Mouse (Mus musculus): ENCODE results near the gene Grid1.

Grid1 gene

DNA sequence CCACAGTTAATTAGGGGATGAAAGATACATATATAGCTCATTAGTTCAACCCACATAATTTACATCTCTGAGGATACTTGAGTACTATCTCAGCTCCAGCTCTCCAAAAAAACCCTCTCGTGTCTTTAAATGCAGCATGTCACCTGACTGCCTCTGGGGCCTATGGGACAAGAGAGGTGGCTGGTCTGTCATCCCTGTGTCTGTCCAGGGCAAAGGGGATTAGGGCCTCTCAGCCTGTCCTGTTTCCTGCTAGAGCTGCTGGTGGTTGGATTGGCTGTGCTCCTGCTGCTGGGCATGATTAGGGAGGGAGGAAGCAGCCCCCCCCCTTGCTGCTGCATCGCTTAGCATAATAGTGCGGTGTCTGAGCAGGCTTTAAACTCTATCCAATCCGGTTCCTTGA, 88.9 kb downstream of the Grid1 start:
- in situ Hi-C loops (cut with MboI, MseI), result no loop called here

DNA sequence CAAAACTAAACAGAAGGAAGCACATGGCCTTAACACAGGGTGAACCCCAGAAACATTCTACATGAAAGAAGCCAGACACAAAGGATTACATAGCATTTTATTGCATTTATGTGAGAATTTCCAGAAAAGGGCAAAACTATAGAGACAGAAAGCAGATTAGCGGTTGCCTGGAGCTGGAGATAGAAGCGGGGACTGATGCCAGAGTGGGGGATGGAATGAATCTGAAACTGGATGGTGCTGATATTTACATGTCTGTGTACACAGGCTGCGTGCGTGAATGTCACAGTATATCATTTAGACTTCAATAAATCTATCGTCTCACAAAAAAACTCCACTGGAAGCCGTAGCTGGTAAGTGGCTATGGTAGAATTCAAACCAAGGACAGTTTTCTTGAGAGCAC, 96.4 kb downstream of the Grid1 start:
- in situ Hi-C loops (cut with MboI, MseI), result no loop called here

DNA sequence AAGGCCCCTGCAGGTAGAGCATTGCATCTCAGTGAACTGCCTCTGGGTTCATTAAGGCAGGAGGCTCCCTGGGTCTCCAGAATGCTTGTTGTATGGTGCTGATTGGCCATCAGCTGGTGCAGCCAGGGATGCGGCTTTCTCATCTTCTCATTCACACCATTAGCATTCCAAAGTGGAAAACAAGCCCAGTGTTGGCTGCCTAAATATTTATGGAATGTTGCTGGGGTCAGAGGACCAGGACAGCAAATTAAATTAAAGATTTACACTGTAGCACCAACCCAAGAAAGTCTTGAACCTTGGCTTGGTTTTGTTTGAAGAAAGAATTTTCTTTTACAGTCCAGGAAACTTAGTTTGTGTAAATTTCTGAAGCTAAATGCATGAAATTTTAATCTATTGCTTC, 97.2 kb downstream of the Grid1 start:
- in situ Hi-C loops (cut with MboI, MseI), result no loop called here

DNA sequence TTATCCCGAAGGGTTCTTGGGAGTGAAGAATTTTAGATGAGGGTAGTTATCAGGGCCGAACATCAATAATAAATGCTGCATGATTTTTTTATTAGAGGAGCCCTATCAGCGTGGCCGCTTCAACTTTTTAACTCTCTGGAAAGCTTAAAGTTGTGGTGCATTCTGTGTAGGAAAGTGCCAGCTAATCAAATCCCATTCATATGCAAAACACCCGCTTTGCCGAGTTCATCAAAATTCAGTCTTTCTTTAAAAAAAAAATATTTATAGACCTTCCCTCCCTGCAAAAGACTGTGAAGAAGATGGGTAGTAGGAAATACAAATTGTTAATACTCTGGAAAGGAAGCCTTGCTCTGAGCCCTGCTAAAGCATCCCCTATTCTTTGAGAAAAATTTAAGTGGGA, 99.3 kb downstream of the Grid1 start:
- in situ Hi-C loops (cut with MboI, MseI), result no loop called here

DNA sequence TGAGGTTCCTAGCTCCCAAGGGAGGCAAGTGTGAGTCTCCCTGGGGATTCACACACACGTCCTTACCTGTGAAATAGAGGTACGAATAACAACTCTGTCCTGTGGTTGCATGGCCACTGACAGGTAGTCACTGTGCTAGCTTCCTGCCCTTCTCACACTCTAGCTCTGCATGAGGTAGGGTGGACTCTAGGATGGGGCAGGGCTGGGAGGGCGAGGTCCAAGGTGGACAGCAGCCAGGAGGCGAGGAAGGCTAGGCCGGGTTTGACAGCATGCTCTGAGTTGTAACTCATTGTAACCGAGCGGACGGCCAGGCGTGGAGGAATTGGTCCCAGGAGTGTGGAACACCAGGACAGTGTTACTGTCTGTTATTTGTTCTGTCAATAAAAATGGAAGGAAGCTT, 101.4 kb downstream of the Grid1 start:
- in situ Hi-C loops (cut with MboI, MseI), result no loop called here

DNA sequence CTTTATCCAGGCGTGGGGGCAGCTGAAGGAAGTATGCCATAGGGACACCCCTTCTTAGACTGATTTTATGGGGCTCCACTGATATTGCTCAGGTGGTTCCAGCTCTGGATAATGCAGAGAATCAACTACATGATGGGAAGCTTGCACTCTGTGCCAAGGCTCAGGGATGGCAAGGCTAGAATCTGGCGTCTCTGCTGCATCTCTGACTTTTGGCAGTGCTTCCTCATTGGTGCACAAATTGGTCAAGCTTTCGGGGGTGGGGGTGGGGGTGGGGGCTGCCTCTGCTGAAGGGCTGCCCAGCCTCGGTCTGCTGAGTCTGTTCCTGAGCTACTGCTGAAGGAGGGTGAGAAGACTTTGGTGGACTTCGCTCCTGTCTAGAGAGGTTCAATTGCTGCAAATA, 105.1 kb downstream of the Grid1 start:
- in situ Hi-C loops (cut with MboI, MseI), result no loop called here

DNA sequence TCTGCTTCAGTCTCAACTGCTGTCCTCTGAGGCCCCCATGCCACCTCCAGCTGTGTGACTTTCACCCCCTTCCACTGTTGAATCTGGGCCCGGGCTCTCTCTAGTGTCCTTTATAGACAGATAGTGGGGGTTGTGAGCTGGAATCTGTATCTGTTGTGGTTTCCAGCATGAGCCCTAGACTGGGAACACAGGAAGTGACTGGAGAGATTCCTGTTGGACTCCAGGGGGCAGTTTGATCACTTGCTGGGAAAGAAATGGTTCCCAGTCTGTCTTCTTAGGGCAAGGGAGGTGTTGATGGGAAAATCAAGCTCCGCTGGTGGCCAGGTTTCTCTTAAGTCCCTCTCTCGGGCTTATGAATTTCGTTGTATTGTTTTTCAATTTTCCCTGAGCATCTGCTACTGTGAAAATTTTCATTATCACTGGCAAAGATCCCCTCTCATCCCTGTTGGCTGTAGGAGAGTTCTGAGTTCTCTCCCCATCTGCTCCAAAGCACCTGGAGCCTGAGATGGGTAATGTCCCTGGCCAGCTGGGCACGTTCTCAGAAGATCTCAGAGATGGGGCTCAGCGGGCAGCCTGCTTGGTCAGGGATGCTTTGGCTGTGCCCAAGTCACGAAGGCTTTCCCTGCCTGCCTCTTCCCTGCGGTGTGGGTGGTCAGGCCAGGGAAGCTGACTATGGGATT, 110.3 kb downstream of the Grid1 start:
- in situ Hi-C loops (cut with MboI, MseI), result no loop called here

DNA sequence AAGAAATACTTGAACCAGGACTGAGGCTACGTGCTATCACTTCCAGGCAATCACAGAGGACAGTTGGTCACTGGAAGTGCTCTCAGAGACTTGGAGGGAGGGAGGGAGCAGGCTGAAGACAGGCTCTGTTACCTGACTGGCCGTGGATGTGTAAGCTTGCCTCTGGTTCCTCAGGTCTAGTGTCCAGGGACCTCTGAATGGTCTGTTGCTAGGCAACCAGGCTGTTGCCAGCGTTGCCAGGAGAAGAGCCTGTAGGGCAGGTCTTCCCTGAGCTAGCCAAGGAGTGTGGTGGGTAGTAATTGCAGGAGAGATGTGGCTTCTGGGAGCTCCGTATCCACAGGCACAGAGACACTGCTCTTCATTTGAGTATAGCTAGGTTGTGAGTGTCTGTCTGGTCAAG, 113.3 kb downstream of the Grid1 start:
- in situ Hi-C loops (cut with MboI, MseI), result no loop called here

DNA sequence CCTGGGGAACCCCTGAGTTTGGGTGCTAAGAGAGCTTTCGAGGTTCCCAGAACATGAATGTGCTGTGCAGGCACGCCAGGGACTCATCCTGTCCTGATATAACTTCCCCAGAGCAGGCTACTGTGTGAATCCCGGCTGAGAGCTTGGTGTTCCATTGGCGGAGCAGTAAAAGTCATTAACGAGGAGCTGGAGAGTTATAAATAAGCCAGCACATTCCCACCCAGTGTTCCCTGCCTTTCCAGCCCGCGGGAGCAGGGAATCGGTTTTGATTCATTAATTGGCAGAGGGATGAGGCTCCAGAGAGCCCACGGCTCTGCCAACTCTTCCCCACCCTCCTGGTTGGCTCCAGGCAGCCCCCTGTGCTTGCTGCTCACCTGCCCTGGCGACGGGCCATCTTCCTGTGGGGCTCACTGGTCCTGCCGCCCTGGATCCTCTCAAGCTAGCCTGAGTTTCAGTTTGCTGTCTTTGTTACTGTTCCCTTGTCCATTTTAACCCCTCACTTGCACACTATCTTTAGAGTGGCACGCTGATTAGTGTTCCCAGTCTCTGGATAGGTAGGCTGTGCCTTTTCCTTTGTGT, 116.4 kb downstream of the Grid1 start:
- in situ Hi-C loops (cut with MboI, MseI), result no loop called here

DNA sequence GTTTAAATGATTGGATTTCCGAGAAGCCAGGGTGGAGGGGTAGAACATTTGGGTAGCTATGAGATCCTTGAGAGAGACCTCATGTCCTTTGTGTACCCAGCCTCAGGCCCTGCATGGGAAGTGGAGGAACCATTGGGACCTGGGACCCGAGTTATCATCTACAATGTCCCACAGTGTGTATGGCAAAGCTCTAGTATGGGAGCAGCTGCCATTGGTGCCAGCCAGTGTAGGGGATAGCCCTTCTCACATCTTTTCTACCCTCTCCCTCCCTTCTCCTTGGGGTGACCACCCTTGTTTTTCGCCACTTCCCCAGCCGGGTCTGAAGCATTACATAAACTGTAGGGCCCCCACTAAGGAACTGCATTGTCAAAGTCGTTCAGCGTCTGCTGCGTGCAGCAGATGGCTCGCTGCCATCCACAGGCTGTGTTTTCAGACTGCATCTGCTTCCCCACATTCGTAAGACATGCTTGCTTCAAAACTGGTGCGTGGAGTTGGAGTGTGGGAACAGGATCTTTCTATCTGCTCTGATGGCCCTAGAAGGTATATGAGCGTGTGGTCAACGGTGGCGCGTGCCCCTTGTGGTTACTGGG, 124.6 kb downstream of the Grid1 start:
- in situ Hi-C loops (cut with MboI, MseI), result no loop called here

DNA sequence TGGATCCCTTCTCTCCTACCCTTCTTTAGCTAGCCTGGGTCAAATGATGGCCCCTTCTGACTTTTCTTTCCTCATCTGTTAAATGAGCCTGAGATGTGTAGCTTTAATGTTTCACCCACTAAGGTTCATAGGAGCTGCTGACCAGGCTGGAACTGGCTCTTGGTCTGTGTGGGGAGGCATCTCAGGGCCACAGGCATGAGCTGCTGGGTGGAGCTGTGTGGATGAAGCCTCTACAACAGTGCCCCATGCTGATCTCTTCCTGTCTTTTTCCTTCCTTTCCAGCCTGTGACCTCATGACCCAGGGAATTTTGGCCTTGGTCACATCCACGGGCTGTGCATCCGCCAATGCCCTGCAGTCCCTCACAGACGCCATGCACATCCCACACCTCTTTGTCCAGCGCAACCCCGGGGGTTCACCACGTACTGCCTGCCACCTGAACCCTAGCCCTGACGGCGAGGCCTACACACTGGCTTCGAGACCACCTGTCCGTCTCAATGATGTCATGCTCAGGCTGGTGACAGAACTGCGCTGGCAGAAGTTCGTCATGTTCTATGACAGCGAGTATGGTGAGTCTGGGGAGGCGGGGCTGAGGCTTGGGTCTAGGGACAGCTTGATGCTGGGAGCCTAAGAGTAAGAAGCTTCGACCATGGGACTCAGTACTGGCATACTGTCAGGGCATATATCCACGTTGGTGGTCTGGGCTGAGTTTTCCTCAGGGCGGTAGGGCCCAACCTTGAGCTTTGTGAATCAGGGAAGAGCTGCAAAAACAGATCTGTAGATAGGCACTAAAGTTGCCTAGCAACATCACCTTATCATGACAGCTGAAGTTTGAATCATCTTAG, 125.8 kb downstream of the Grid1 start:
- in situ Hi-C loops (cut with MboI, MseI), result no loop called here

DNA sequence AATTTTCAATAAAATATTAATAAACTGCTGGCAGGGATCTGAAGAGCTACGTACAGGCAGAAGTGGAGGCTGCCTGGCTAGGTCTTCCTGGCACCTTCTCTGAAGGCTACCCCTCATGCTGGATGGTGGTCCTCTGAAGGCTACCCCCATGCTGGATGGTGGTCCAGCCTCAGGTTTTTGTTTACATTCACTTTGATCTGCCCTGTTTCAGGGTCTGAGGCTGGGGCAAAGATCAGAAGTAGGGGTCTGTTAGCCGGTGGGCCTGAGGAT, 126.3 kb downstream of the Grid1 start:
- in situ Hi-C loops (cut with MboI, MseI), result no loop called here

DNA sequence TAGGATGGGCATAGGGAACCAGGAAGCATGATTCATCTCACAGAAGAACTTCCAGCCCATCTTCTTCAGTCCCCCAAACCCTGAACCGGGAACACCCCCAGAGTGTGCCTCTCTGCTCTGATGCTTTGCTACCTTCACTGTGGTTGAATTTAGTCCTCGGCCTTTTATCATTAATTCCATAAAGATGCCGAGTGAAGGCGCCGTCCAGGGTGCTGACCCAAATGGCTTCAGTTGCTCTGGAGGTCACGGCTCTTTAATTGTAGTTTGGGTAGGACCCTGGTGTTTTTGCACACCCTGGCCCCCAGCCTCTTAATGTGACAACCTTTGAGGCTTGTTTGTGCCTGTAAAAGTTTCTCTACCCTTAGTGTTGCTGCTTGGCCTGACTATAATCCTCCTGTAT, 128.3 kb downstream of the Grid1 start:
- in situ Hi-C loops (cut with MboI, MseI), result no loop called here

DNA sequence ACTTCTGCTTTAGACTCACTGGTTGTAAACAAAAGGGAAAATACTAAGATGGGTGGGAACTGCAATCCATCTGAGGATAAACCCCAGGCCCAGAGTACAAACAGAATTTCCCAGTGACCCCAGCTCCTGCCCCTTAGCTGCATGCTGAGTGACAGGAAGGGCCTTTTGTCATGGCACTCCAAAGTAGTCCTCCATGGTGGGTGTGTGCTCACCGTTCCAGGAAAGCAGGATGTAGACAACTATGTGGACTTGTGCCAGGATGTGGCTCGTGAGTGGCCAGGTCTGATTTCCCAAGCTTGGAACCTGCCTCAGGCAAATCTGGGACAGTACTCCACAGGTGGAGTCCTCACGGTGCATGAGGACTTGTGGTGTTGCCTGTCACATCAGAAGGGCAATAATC, 132.4 kb downstream of the Grid1 start:
- in situ Hi-C loops (cut with MboI, MseI), result no loop called here

DNA sequence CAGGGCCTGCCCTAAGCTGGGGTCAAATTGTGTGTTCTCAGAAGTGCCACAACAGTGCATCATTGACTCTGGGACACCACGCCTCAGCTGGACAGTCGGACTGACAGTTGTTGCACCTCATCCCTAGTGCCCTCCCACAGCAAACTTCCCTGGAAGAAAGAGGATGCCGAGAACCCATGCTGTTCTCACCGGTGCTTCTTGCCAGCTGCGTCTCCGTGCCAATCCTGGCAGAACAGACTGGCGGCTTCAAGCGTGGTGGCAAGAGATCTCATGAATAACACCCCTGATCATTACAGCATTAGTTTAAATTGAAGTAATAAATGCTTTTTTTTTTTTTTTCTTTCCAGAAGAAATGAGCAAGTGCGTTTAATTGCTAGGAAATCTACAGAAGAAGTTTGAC, 133.7 kb downstream of the Grid1 start:
- in situ Hi-C loops (cut with MboI, MseI), result no loop called here

DNA sequence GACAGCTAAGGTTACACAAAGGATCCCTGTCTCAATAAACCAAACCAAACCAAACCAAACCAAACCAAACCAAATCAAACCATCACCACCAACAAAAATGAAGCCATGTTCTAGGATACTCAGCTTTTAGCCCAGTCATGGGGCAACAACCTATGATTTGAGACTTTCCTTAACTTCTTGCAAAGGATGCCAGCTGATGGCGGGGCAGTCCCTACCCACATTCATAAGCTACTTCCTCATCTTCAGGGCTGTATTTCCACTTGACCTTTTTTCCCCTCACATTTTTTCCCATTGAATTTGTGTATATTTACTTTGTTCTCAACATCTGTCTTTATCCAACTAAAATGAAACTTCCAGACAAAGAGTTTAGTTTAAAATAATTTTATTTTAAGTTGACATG, 135.8 kb downstream of the Grid1 start:
- in situ Hi-C loops (cut with MboI, MseI), result no loop called here

DNA sequence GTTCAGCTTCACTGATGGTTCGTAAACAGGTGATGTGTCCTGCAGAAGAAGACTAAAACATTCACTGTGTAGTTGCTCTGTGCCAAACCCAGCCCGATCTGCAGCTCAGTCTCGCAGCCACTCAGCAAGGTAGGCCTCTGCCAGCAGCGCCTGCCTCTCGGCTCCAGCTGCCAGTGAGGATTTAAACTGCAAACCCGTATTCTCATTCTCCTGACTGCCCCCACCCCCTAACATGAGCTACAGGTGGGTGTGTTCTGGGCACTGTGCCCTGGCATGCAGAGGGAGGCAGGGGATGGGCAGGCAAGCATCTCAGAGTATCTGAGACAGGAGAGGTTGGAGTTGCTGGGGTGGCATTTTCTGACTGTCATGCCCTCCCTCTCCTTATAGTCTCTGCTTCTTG, 140.3 kb downstream of the Grid1 start:
- in situ Hi-C loops (cut with MboI, MseI), result no loop called here

DNA sequence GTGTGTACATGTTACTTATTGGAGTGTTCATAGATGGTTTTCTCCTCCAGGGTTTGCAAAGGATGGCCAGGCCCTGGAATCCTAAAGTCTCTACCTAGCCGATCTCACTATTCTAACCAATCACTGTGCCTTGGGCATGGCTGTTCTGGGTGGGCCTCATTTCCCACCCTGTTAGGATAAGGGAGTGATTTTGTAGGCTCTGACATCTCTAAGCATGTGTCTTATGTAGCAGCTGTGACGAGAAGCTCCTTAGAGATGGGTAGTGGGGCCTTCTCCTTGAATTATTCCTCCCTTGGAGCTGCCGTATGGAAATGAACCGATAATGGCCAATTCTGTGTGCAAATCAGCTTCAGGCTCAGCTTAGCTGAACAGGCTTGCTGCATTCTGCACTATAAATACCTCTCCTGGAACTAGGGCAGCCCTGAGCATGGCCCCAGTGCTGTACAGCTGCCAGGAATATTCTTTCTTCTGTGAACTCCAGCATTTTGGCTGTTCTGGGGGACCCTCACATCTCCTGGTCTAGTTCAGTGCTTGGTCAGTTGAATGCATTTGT, 143.8 kb downstream of the Grid1 start:
- in situ Hi-C loops (cut with MboI, MseI), result no loop called here

DNA sequence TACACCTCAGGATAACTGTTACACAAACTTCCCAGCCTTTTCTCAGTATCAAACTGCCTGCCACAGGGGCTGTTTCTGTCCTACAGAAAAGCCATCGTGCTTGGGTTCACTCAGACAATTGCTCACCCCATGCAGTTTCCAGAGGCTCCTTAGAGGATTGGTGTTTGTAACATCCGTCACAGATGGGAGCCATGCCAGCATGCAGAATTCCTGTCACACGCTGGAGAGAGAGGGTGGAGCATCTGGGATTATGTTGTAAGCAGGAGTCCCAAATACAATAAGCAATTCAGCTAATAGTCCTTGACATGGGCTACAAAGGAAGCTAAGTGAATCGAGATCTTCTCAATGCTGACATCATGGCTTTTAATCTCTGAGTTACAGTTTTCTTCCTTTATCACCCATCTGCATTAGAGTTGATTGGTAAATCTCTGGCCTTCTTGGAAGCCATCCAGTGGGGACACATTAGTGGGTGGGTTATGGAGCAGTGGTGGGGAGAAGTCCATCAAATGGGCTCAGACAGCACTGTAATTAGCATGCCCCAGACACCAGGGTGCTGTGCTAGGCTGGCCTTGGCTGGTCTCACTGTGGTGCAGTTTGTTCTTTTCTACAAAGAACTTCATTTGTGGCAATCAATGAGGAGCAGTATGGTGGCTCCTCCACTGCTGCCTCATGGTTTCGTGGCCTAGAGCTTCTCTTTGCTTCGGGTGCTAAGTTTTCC, 149.4 kb downstream of the Grid1 start:
- in situ Hi-C loops (cut with MboI, MseI), result no loop called here

DNA sequence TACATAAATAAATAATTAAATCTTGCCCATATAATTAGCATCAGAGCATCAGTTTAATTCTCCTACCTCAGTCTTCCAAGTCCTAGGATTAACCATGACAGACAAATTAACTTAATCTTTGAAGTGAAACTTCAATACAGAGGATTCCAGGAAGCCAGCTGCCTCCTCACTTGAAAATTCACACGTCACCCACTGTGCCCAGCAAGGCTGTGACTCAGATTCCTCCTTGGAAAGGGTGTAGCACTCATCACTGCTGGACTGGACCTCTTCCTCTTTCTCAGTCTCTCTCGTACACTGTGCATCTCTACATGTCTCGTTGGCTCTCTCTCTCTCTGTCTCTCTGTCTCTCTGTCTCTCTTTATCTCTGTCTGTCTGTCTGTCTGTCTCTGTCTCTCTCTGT, 153.0 kb downstream of the Grid1 start:
- in situ Hi-C loops (cut with MboI, MseI), result no loop called here

DNA sequence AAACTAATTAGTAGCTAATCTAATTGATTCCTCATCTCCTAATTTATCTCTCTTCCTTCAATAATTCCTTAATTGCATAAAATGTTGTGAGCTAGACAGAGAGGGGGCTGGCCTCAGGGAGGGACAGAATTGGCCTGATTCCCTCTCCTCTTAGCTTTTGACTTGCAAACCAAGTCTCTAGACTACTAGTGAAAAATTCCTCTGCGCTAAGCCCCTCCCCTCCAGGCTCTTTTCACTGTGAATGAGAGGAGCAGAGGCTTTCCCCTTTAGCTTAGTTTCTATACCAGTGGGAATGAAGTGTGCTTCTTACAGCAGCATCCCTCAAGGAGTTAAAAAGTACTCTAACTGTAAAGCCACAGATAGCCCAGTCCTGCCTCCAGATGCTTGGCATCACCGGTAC, 160.8 kb downstream of the Grid1 start:
- in situ Hi-C loops (cut with MboI, MseI), result no loop called here

DNA sequence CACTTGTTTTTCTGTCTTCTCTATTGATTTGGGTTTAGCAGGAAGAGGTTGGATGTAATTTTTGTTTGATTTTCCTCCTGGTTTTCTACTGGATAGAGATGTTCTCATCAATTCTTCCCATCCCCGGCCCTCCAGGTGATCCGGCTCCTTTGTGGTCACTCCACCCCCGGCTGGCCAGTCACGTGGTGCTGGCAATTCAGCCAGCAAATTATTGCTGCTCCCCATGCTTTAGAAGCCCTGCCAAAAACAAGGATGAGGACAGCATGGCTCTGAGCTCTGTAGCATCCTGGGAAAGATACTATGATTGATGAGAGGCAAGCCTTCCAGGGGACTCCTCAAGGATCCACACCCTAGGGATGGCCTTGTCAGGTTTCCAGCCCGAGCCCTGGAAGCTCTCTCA, 169.2 kb downstream of the Grid1 start:
- in situ Hi-C loops (cut with MboI, MseI), result no loop called here

All from T-helper 2 cell (primary cell).